In genomic region chr12:90425276-90426063, GRCm38 (mm10) we compare ENCODE assay signal across 15 mouse cellular contexts.
DNase-seq lines count a peak whose midpoint lies in the region; ATAC-seq and TF ChIP-seq lines count a peak whose summit lies in the region.
"Had no signal": no experiment of that assay in that cellular context is flagged by ENCODE, and none has a peak within 500 bp of the region (broad histone marks: within the 10 kb centered on the region; RNA-seq: fewer than 3 reads in every experiment).

No protein-coding gene starts in this region.

- 60% methylated on average over 8 of the region's 8 CpGs for WGBS in forebrain, postnatal 0 days
- WGBS in forebrain, embryonic 13.5 days = 81% methylated on average over 8 of the region's 8 CpGs

- H3K27me3 ChIP-seq in forebrain, postnatal 0 days (ENCODE audit: insufficient read depth, low read length) = no peaks in the 10 kb centered on the region
- H3K27me3 ChIP-seq in forebrain, embryonic 13.5 days = no peaks in the 10 kb centered on the region
- H3K27me3 ChIP-seq: embryonic facial prominence, embryonic 12.5 days; hindbrain, embryonic 13.5 days; liver, embryonic 12.5 days had no signal

- no peak overlapping the region for H3K4me2 ChIP-seq in forebrain, postnatal 0 days (ENCODE audit: low read depth)
- no peak overlapping the region for H3K4me2 ChIP-seq in forebrain, embryonic 13.5 days
- H3K4me2 ChIP-seq: embryonic facial prominence, embryonic 12.5 days; hindbrain, embryonic 13.5 days; liver, embryonic 12.5 days had no signal

- peak; percentile 58 for ATAC-seq in forebrain, postnatal 0 days
- no peak for ATAC-seq in forebrain, embryonic 13.5 days
- ATAC-seq: liver, embryonic 12.5 days had no signal

- H3K27ac ChIP-seq in forebrain, postnatal 0 days (ENCODE audit: low read depth, low read length) = no peak overlapping the region
- H3K27ac ChIP-seq in forebrain, embryonic 13.5 days = no peak overlapping the region
- H3K27ac ChIP-seq: embryonic facial prominence, embryonic 12.5 days; heart, adult 2 months; hindbrain, embryonic 13.5 days; liver, embryonic 12.5 days had no signal

- peak; percentile 66 for DNase-seq in forebrain, postnatal 0 days
- DNase-seq in cerebellum, adult 9-10 months = peak; percentile 100
- peak; percentile 70 to 72 for DNase-seq in layer of hippocampus, postnatal 10 days (ENCODE audit: low spot score in 2 of 2)
- DNase-seq in right cerebral cortex, postnatal 10 days (ENCODE audit: low spot score in 2 of 2) = peak; percentile 38 to 47
- DNase-seq in yolk sac, embryonic 10.5 days (ENCODE audit: low spot score) = no peak
- no peak for DNase-seq in urinary bladder, postnatal 14 days (ENCODE audit: low spot score)
- DNase-seq in gastrocnemius, adult 18-20 months (ENCODE audit: low spot score) = no peak
- DNase-seq: adrenal gland, postnatal 36 days; B cell, adult 2 months; thymus, postnatal 36 days had no signal

- TF ChIP-seq CTCF in forebrain, postnatal 0 days (IDR thresholded peaks at IDR 0.05; ENCODE audit: low read depth) = no peak

- 0 out of 2 replicates have a peak, but pooled peaks cover 4% of the 10 kb centered on the region for H3K4me1 ChIP-seq in forebrain, postnatal 0 days (ENCODE audit: insufficient read depth)
- no peaks in the 10 kb centered on the region for H3K4me1 ChIP-seq in forebrain, embryonic 13.5 days
- H3K4me1 ChIP-seq: embryonic facial prominence, embryonic 12.5 days; hindbrain, embryonic 13.5 days; liver, embryonic 12.5 days had no signal

- H3K36me3 ChIP-seq in forebrain, postnatal 0 days (ENCODE audit: insufficient read depth) = no peaks in the 10 kb centered on the region
- H3K36me3 ChIP-seq in forebrain, embryonic 13.5 days (ENCODE audit: poor library complexity, severe bottlenecking) = no peaks in the 10 kb centered on the region
- H3K36me3 ChIP-seq: embryonic facial prominence, embryonic 12.5 days; hindbrain, embryonic 13.5 days; liver, embryonic 12.5 days had no signal

- H3K9me3 ChIP-seq in forebrain, postnatal 0 days (ENCODE audit: low read length) = no peaks in the 10 kb centered on the region
- H3K9me3 ChIP-seq in forebrain, embryonic 13.5 days (replicated peaks) = no peaks in the 10 kb centered on the region
- H3K9me3 ChIP-seq: embryonic facial prominence, embryonic 12.5 days; hindbrain, embryonic 13.5 days; liver, embryonic 12.5 days had no signal

- no peak overlapping the region for H3K4me3 ChIP-seq in forebrain, postnatal 0 days (ENCODE audit: low read depth, low read length)
- H3K4me3 ChIP-seq in forebrain, embryonic 13.5 days = no peak overlapping the region
- H3K4me3 ChIP-seq: embryonic facial prominence, embryonic 12.5 days; heart, adult 2 months; hindbrain, embryonic 13.5 days; liver, embryonic 12.5 days had no signal

- no peak overlapping the region for H3K9ac ChIP-seq in forebrain, postnatal 0 days
- no peak overlapping the region for H3K9ac ChIP-seq in forebrain, embryonic 13.5 days
- H3K9ac ChIP-seq: embryonic facial prominence, embryonic 12.5 days; hindbrain, embryonic 13.5 days; liver, embryonic 12.5 days had no signal

Comparison
In these comparisons a context has a peak if more than half of its experiments do, and no peak if none do; other contexts are left out.
1. DNase-seq: peak in forebrain, postnatal 0 days (single experiment), cerebellum, adult 9-10 months (single experiment), layer of hippocampus, postnatal 10 days (2 of 2) and right cerebral cortex, postnatal 10 days (2 of 2); none in yolk sac, embryonic 10.5 days (single experiment), urinary bladder, postnatal 14 days (single experiment) and gastrocnemius, adult 18-20 months (single experiment).